ENCODE assay signal across 11 mouse cellular contexts in the genomic region with DNA sequence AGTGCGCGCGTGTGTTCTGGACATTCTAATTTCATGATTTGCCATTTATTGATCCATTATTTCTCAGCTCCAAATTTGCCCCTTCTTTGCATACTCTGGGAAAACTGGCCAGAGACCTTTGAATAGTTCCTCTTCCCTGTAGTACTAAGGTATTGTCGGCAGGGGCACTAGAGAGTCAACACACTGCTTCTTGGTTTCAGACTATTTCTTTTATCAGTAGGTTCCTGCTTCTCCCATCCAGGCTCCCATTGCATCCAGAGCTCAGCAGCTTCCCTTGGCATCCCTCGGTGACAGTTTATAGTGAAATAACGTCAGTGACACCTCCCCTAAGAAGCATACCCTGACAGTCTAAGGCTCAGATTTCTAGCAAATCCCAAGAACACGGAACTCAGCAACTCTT. TPM values are rescaled to one million over a fixed set of nuclear protein-coding genes. Genes with fewer than 3 reads are reported as not detected.
A peak's percentile ranks its signal among the peaks of the same experiment; 100 is the strongest.
DNase-seq lines count a peak whose midpoint lies in the region; TF ChIP-seq lines count a peak whose summit lies in the region.
"Had no signal": no experiment of that assay in that cellular context is flagged by ENCODE, and none has a peak within 500 bp of the region (broad histone marks: within the 10 kb centered on the region; RNA-seq: fewer than 3 reads in every experiment).

No protein-coding gene starts in this region.

- no peak overlapping the region for H3K9ac ChIP-seq in liver, adult 2 months (ENCODE audit: low read depth, low read length)
- H3K9ac ChIP-seq: limb, embryonic 15.5 days; midbrain, embryonic 15.5 days had no signal

- no peak overlapping the region for H3K4me3 ChIP-seq in liver, adult 2 months (ENCODE audit: insufficient read depth, low read depth, low read length)
- no peak overlapping the region for H3K4me3 ChIP-seq in E14TG2a.4 (replicated peaks; ENCODE audit: low read length)
- H3K4me3 ChIP-seq: limb, embryonic 15.5 days; midbrain, embryonic 15.5 days had no signal

- no peaks in the 10 kb centered on the region for H3K9me3 ChIP-seq in E14TG2a.4 (ENCODE audit: low read length)
- H3K9me3 ChIP-seq: limb, embryonic 15.5 days; midbrain, embryonic 15.5 days had no signal

- H3K4me1 ChIP-seq in liver, adult 2 months (ENCODE audit: control insufficient read depth, insufficient read depth, low read length): no peaks in the 10 kb centered on the region
- H3K4me1 ChIP-seq in E14TG2a.4 (replicated peaks; ENCODE audit: low read depth, low read length): no peaks in the 10 kb centered on the region
- H3K4me1 ChIP-seq: limb, embryonic 15.5 days; midbrain, embryonic 15.5 days had no signal

- peak; percentile 16; the same call in 1 of the 2 replicates for TF ChIP-seq CTCF in liver, adult 2 months (IDR thresholded peaks at IDR 0.05; ENCODE audit: low read depth, low read length)
- TF ChIP-seq CTCF in E14TG2a.4 (conservative IDR thresholded peaks at IDR 0.05; ENCODE audit: low read length): peak; percentile 80

- peak; percentile 4 for DNase-seq in cerebellum, adult 8-10 months
- DNase-seq in cerebellum, adult 11 months: no peak
- DNase-seq in liver, adult 2 months (ENCODE audit: extremely low read depth, low read depth, low spot score): no peak
- DNase-seq in liver: no peak
- DNase-seq in embryo, embryonic 10.5 days (ENCODE audit: low spot score): peak; percentile 39
- DNase-seq in c-Kit-positive CD71-positive TER-119-positive erythroid progenitor cells, embryonic 14.5 days (ENCODE audit: low spot score): no peak
- DNase-seq in adrenal gland, postnatal 10 days: no peak
- DNase-seq: kidney, adult 11 months had no signal

- no peak overlapping the region for H3K27ac ChIP-seq in liver, adult 2 months (replicated peaks; ENCODE audit: insufficient read depth, low read depth, low read length)
- H3K27ac ChIP-seq: limb, embryonic 15.5 days; midbrain, embryonic 15.5 days had no signal

- 69% methylated on average over 7 of the region's 7 CpGs for WGBS in liver, adult 2 months

- H3K27me3 ChIP-seq in liver, adult 2 months (ENCODE audit: control insufficient read depth, insufficient read depth, low read length): no peaks in the 10 kb centered on the region
- no peaks in the 10 kb centered on the region for H3K27me3 ChIP-seq in E14TG2a.4 (ENCODE audit: insufficient read depth, low read length)
- H3K27me3 ChIP-seq: limb, embryonic 15.5 days; midbrain, embryonic 15.5 days had no signal

- no peaks in the 10 kb centered on the region for H3K36me3 ChIP-seq in liver, adult 2 months (ENCODE audit: control insufficient read depth, insufficient read depth, low read length)
- no peaks in the 10 kb centered on the region for H3K36me3 ChIP-seq in E14TG2a.4 (ENCODE audit: insufficient read depth, low read length)
- H3K36me3 ChIP-seq: limb, embryonic 15.5 days; midbrain, embryonic 15.5 days had no signal

- TF ChIP-seq POLR2A in liver, adult 2 months (IDR thresholded peaks at IDR 0.05; ENCODE audit: extremely low read depth, insufficient read depth, low read length): no peak

- H3K79me2 ChIP-seq in liver, adult 2 months (ENCODE audit: control insufficient read depth, insufficient read depth, low read length): no peaks in the 10 kb centered on the region

RNA-seq across cellular contexts. Expression of a gene that starts 28.5 kb away (rescaled TPM):
- total RNA-seq in liver, adult 2 months (2014; rRNA removed): 0.74 and 0.94 TPM in 2 replicates
- polyA plus RNA-seq in liver, adult 2 months (2012; rRNA removed): 0.22 and 0.40 TPM in 2 replicates
- 10 to 100 TPM; 12.7 to 21.0 TPM for total RNA-seq in adrenal gland, postnatal 10 days (2021)

RNA-seq across cellular contexts. Expression of a gene that starts 46.1 kb away (rescaled TPM):
- 17.6 and 24.0 TPM in 2 replicates for total RNA-seq in liver, adult 2 months (2014; rRNA removed)
- polyA plus RNA-seq in liver, adult 2 months (2012; rRNA removed): 2.6 and 4.0 TPM in 2 replicates
- 10 to 100 TPM; 38.3 to 42.9 TPM for total RNA-seq in adrenal gland, postnatal 10 days (2021)

Comparison
In these comparisons a context has a peak if more than half of its experiments do, and no peak if none do; other contexts are left out.
1. DNase-seq: peak in cerebellum, adult 8-10 months (single experiment) and embryo, embryonic 10.5 days (single experiment); none in cerebellum, adult 11 months (single experiment), liver, adult 2 months (single experiment), liver (single experiment), c-Kit-positive CD71-positive TER-119-positive erythroid progenitor cells, embryonic 14.5 days (single experiment) and adrenal gland, postnatal 10 days (single experiment).